Mouse (Mus musculus) megakaryocyte progenitor cell, adult 5-6 weeks (primary cell): ENCODE measurements around the gene Dhx30. TPM values are rescaled to one million over a fixed set of nuclear protein-coding genes. Genes with fewer than 3 reads are reported as not detected.
"Not testable (repeated sequence)": the region's sequence is repeated elsewhere in the genome, so short reads cannot be mapped to it uniquely, and the experiment has no call there.

ENCODE experiments used
- ATAC-seq: replicated peaks from 2 replicates; pipeline ENCODE4 v1.8.0; 2016; ENCODE audit warnings: mild to moderate bottlenecking, moderate TSS enrichment, inconsistent platforms; ENCODE audit not compliant: poor library complexity
- total RNA-seq, 2 experiments: library from RNA; stranded (forward) in 1 of 2; stranded (reverse) in 1 of 2; fragments of 157-497, 149-512 nt in 1 of 2; fragments of 200-1000 nt in 1 of 2; gene quantifications; 2 replicates each; pipeline versions ENCODE4 v1.2.3 to v1.2.4; 2015 to 2017

Gene Dhx30
- total RNA-seq (2015): 56.3 and 69.5 TPM in 2 replicates
- total RNA-seq (2017): 45.0 and 69.6 TPM in 2 replicates

GRCm38 (mm10) chr9:110117779-110118139 is at the start of gene Dhx30:
Gene Dhx30 (minus strand): TSS chr9:110117830.
- ATAC-seq: peak; percentile 7

DNA sequence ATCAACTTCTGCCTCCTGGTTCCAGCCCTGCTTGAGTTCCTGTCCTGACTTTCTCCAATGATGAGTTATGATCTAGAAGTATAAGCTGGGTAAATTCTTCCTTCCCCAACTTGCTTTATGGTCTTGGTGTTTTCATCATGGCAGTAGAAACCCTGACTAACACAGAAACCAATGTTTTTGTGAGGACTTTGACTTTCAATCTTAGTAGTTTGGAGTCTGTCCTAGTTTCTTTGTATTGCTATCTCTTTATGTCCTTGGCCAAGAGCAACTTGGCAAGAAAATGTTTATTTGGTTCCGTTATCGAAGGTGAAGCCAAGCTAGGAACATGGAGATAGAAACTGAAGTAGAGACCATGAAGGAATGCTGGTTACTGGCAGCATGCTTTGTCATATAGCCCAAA is 45.4 kb upstream of the Dhx30 start:
- no peak for ATAC-seq

DNA sequence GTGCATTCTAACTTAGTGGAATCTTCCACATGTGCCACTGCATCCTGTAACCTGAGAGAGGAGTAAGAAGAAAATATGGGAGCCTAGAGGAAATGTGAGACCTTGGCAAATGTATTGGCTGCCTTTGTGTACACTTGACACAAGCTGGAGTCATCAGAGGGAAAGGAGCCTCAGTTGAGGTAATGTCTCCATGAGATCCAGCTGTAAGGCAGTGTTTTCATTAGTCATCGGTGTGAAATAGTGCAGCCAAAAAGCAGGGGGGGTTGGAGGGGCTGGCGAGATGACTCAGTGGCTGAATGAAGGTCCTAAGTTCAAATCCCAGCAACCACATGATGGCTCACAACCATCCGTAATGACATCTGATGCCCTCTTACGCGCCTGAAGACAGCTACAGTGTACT is 44.8 kb upstream of the Dhx30 start:
- no peak for ATAC-seq

GRCm38 (mm10) chr9:110160486-110160885 is 42.9 kb upstream of the Dhx30 start:
- ATAC-seq: not testable (repeated sequence)

DNA sequence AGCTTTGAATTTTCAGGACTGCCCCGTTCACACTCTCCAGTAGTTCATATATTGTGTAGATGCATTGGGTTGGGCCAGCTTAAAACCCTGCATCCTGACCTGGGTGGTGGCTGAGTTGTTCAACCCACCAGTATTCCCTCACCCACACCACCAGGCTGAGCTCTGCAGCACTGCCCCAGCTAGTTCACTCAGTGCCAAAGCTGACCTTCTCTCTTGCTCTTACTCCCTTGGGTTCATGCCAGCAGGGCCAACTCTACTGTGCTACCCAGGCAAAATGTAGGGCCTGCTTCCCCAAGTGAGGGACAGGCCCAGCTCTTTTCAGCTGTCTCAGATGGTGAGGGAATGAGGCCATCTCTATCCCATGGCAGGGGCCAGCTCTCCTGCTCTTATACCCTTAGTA is 41.4 kb upstream of the Dhx30 start:
- ATAC-seq: no peak

DNA sequence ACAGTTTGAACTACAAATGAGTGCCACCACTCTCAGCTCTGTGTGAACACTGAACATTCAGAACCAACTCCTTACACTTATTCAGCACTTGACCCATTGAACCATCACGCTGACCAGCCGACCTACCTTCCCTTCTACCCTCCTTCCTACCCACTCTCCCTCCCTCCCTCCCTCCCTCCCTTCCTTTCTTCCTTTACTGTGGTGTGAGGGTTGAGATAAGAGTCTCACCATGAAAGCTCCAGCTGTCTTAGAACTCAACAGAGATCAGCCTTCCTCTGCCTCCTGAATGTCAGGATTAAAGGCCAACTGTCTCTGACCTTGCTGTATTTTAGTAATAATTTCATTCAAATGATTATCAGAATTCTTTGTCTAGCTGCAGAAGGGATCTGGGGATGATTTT is 31.0 kb upstream of the Dhx30 start:
- ATAC-seq: 0 out of 2 replicates have a peak, but pooled peaks have one; percentile 39

GRCm38 (mm10) chr9:110142097-110142496 is 24.5 kb upstream of the Dhx30 start:
- no peak for ATAC-seq

- peak; percentile 99 for ATAC-seq
Measured at GRCm38 (mm10) chr9:110139119-110139518, 21.5 kb upstream of the Dhx30 start.

DNA sequence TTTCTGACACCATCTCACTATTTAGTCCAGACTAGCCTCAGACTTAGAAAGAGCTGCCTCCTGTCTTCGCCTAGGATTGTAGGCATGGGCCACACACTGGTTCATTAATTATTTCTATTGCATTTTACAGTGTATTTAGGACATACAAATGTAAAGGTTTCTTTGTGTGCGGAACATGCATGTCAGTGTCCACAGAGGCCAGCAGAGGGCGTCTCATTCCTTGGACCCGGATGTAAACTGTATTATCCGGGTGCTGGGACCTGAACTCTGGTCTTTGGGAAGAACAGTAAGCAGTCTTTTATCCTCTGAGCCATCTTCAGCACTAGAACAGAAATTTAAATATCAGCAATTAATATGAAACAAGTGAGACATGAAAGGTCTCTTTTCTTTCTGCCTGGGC is 16.5 kb upstream of the Dhx30 start:
- no peak for ATAC-seq

- ATAC-seq: no peak
Measured at GRCm38 (mm10) chr9:110132921-110133320, 15.3 kb upstream of the Dhx30 start.

- ATAC-seq: peak; percentile 33; the same call in 1 of the 2 replicates
Measured at GRCm38 (mm10) chr9:110132201-110132605, 14.6 kb upstream of the Dhx30 start.

DNA sequence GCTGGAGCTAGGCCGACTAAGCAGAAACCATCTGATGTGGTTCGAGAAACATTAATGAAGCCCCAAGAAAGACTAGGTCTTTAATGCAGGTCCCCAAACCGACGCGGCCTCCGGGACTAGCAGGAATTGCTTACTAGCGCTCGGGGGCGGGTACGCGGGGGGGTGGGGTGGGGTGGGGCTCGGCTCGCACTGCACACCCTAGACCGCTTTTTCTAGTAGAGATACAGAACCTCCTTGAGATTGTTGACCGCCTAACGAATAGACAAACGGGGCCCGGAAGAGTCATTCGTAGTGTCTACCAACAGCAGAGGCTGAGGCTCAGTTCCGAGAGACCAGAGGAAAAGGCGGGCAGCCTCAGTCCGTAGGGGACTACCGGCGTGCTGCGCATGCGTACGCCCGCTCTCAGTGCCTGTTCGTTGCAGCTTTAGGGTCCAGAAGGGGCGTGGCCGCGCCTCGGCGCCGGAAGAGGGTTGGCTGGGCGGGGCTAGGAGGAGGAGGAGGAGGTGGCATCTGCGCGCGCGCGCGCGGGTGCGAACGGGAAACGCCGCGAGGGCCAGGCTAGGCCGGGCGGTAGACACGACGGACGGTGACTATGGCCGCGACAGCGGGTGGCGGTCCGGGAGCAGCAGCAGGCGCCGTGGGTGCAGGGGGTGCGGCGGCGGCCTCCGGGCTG is 14.0 kb upstream of the Dhx30 start:
- ATAC-seq: peak; percentile 97

GRCm38 (mm10) chr9:110130896-110131524 is 13.4 kb upstream of the Dhx30 start:
- no peak for ATAC-seq

DNA sequence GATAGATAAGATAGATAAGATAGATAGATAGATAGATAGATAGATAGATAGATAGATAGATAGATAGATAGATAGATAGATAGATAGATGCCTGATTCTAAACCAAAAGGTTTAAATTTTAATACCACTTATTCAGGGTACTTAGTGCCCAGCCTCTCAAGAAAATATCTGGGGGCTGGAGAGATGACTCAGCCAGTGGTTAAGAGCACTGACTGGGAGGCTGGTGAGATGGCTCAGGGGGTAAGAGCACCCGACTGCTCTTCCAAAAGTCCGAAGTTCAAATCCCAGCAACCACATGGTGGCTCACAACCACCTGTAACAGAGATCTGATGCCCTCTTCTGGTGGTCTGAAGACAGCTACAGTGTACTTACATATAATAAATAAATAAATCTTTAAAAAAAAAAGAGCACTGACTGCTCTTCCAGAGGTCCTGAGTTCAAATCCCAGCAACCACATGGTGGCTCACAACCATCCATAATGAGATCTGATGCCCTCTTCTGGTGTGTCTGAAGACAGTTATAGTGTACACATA is 6.4 kb upstream of the Dhx30 start:
- ATAC-seq: not testable (repeated sequence)

GRCm38 (mm10) chr9:110123322-110123721 is 5.7 kb upstream of the Dhx30 start:
- ATAC-seq: peak; percentile 48; the same call in 1 of the 2 replicates

- no peak for ATAC-seq
Measured at GRCm38 (mm10) chr9:110121424-110121823, 3.8 kb upstream of the Dhx30 start.

- ATAC-seq: 0 out of 2 replicates have a peak, but pooled peaks have one; percentile 15
Measured at GRCm38 (mm10) chr9:110118249-110118648, 619 bp upstream of the Dhx30 start.

DNA sequence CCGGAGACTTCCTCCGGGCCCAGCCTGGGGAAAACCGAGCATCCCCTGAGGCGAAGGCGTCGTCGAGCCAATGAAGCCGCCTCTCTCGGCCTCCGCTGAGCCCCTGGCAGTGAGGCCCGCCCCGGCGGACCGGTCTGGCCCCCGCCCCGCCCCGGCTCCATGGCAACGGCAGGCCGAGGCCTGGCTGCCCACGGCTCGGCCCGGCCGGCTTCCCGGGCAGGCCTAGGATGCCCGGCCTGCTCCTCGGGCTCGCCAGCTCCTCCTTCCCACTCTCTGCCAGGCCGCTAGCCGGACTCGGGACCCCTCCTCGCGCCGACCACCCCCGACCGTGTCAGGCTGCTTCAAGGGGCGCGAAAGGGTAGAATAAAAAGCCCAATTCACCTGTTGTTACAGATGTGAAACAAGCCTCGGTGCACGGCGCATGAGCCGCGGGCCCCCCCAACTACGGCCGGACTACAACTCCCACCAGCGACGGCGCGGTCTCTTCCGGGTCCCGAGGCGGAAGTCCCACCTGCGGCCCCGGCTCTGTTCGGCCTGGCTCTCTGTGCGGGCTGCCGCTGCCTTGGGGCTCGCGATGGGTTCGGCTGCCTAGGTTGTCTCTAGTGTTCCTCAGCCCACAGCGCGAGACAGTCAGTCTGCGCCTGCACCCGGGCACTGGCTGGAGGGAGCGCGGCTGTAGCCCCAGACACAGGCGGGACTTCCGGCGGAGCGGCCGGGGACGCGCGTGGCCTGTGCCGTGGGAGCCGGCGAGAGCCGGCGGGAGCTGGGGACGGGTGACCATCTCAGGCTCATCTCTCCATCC is 452 bp downstream of the Dhx30 start, which contains the start of gene Smarcc1:
Gene Smarcc1 (plus strand): TSS at position 732 of the 802 bp plus-strand sequence.
- peak; percentile 94 for ATAC-seq

DNA sequence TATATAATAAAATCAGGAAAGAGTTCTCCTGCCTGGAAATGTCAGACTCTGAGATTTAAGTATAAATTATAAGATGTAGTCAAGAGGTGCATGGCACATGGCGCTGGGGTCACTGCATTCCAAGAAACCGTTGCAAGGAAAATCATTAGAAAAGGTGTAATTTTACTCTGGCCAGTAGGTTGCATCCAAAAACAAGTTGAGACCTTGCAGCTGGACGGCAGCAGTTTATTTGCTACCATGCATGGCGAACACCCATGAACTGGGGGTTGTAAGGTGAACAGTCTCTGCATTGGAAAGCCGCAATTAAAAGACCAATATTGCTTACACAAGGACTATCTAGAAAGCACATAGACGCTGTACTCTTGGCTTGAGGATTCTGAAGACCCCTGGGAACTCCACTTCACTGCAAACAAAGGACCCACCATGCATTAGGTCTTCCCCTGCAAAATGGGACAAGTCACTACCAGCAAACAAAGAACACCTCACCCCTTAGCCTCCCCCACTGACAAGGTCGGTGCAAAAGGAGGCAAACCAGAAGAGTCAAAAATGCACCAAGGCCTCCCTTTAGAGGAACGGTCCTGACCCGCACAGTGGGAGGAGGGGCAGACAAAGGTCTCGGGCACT is 1.2 kb downstream of the Dhx30 start:
- ATAC-seq: no peak

DNA sequence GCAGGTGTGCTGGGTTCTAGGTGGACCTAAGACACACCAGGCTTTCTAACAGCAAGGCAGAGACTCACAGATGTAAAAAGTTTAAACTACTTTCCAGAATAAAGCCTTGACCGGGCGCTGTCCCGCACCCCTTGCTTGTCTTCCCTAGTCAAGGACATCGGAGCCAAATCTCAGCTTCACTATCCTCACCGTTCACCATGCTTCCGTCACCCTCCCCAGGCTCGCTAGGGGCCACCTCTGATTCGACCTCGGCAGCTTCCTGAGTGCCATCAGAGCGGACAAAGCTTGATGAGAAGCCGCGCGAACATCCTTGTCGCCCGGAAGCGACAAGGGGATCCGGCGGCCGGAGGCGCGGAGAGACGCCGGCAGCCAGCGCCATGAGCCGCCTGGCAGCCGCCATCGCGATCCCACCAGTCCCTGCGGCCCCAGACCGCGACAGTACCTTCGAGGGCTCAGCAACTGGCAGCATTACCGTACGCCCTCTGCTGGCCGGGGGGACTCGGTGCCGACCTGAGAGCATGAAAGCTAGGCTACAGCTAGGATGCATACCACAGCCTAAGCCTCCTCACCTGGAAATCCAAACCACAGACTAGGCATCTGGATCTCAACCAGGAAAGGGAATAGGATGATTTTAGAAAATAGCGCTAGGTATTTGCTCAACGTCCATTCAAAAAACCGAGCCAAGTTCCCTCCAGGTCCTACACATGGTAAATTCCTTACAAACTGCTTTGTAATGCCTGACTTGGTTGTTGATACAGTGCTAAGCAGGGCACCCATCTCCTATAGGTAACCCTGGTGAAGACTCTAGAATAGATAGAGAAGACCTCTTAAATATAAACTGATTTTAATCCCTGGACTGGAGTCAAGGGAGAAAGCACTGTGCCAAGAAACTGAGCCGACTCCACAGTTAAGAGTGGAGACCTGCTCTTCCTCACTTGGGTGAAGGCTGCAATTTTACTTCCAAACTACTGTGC is 16.7 kb downstream of the Dhx30 start:
- peak; percentile 100 for ATAC-seq
